ENCODE assay signal across 23 mouse cellular contexts in genomic region chr15:40019226-40019625, GRCm38 (mm10).
DNase-seq lines count a peak whose midpoint lies in the region; ATAC-seq and TF ChIP-seq lines count a peak whose summit lies in the region.
"Had no signal": no experiment of that assay in that cellular context is flagged by ENCODE, and none has a peak within 500 bp of the region (broad histone marks: within the 10 kb centered on the region; RNA-seq: fewer than 3 reads in every experiment).

No protein-coding gene starts in this region.

- no peaks in the 10 kb centered on the region for H3K27me3 ChIP-seq in forebrain, embryonic 11.5 days (ENCODE audit: control insufficient read depth, insufficient read depth, low read length)
- no peaks in the 10 kb centered on the region for H3K27me3 ChIP-seq in forebrain, postnatal 0 days (ENCODE audit: insufficient read depth, low read length)
- no peaks in the 10 kb centered on the region for H3K27me3 ChIP-seq in heart, embryonic 10.5 days (ENCODE audit: insufficient read depth, poor library complexity, severe bottlenecking)
- H3K27me3 ChIP-seq: CH12.LX; heart, embryonic 15.5 days; stomach, embryonic 15.5 days had no signal

- H3K4me1 ChIP-seq in forebrain, embryonic 11.5 days (replicated peaks; ENCODE audit: control insufficient read depth, insufficient read depth, low read length): peaks cover 5% of the 10 kb centered on the region; the same call in 1 of the 2 replicates
- H3K4me1 ChIP-seq in forebrain, postnatal 0 days (ENCODE audit: insufficient read depth): 0 out of 2 replicates have a peak, but pooled peaks cover 7% of the 10 kb centered on the region
- H3K4me1 ChIP-seq in heart, embryonic 10.5 days: peaks cover 16% of the 10 kb centered on the region
- H3K4me1 ChIP-seq: embryonic facial prominence, embryonic 12.5 days; stomach, embryonic 15.5 days had no signal

- TF ChIP-seq CTCF in forebrain, postnatal 0 days (IDR thresholded peaks at IDR 0.05; ENCODE audit: low read depth): no peak

- DNase-seq in forebrain, embryonic 11.5 days (ENCODE audit: low spot score): no peak
- DNase-seq in forebrain, postnatal 0 days: no peak
- DNase-seq in heart, embryonic 10.5 days (ENCODE audit: low spot score): no peak
- no peak for DNase-seq in heart, postnatal 14 days
- peak; percentile 12 for DNase-seq in lung, postnatal 36 days
- no peak for DNase-seq in lung, postnatal 4 days
- no peak for DNase-seq in c-Kit-positive CD71-positive TER-119-positive erythroid progenitor cells, embryonic 14.5 days (ENCODE audit: low spot score)
- DNase-seq: adrenal gland, adult 2 months; cerebellum, adult 11 months; cerebellum, adult 9-11 months; heart, postnatal 36 days; kidney, adult 18-20 months; right cerebral cortex, postnatal 25 days; thymus, postnatal 14 days had no signal

- H3K4me3 ChIP-seq in forebrain, embryonic 11.5 days (ENCODE audit: low read depth, low read length): no peak overlapping the region
- H3K4me3 ChIP-seq in forebrain, postnatal 0 days (ENCODE audit: low read depth, low read length): no peak overlapping the region
- H3K4me3 ChIP-seq in heart, embryonic 10.5 days: no peak overlapping the region
- H3K4me3 ChIP-seq: embryonic facial prominence, embryonic 12.5 days; heart, embryonic 15.5 days; limb, embryonic 13.5 days; stomach, embryonic 15.5 days had no signal

- H3K36me3 ChIP-seq in forebrain, embryonic 11.5 days (ENCODE audit: control insufficient read depth, insufficient read depth, low read length): no peaks in the 10 kb centered on the region
- no peaks in the 10 kb centered on the region for H3K36me3 ChIP-seq in forebrain, postnatal 0 days (ENCODE audit: insufficient read depth)
- no peaks in the 10 kb centered on the region for H3K36me3 ChIP-seq in heart, embryonic 10.5 days
- H3K36me3 ChIP-seq: embryonic facial prominence, embryonic 12.5 days; heart, embryonic 15.5 days; limb, embryonic 13.5 days; stomach, embryonic 15.5 days had no signal

- WGBS in forebrain, embryonic 11.5 days: 89% methylated on average over 8 of the region's 8 CpGs
- WGBS in forebrain, postnatal 0 days: 86% methylated on average over 8 of the region's 8 CpGs
- 82% methylated on average over 8 of the region's 8 CpGs for WGBS in heart, embryonic 10.5 days

- 0 out of 2 replicates have a peak, but pooled peaks have one; percentile 16 for ATAC-seq in forebrain, embryonic 11.5 days (replicated peaks; ENCODE audit: low FRiP score)
- ATAC-seq in forebrain, postnatal 0 days: no peak
- ATAC-seq: activated CD4-positive, CD25-positive, alpha-beta regulatory T cell, adult 4 months had no signal

- H3K4me2 ChIP-seq in forebrain, embryonic 11.5 days (ENCODE audit: low read depth, low read length, severe bottlenecking): no peak overlapping the region
- H3K4me2 ChIP-seq in forebrain, postnatal 0 days (ENCODE audit: low read depth): no peak overlapping the region
- H3K4me2 ChIP-seq: embryonic facial prominence, embryonic 12.5 days; hindbrain, embryonic 14.5 days; limb, embryonic 13.5 days; liver, embryonic 11.5 days; stomach, embryonic 15.5 days had no signal

- intact Hi-C loops in heart, postnatal 14 days (cut with DNase I): no loop called here

- H3K27ac ChIP-seq in forebrain, embryonic 11.5 days (ENCODE audit: low read depth, low read length): no peak overlapping the region
- no peak overlapping the region for H3K27ac ChIP-seq in forebrain, postnatal 0 days (ENCODE audit: low read depth, low read length)
- peak overlapping the region; percentile 77; the same call in 1 of the 2 replicates for H3K27ac ChIP-seq in heart, embryonic 10.5 days
- H3K27ac ChIP-seq: embryonic facial prominence, embryonic 12.5 days; hindbrain, embryonic 14.5 days; kidney, postnatal 0 days; limb, embryonic 13.5 days; stomach, embryonic 15.5 days had no signal

- no peak overlapping the region for H3K9ac ChIP-seq in forebrain, embryonic 11.5 days (ENCODE audit: low read length)
- no peak overlapping the region for H3K9ac ChIP-seq in forebrain, postnatal 0 days
- H3K9ac ChIP-seq: embryonic facial prominence, embryonic 12.5 days; heart, embryonic 15.5 days; hindbrain, embryonic 14.5 days; limb, embryonic 13.5 days; stomach, embryonic 15.5 days had no signal

- H3K9me3 ChIP-seq in forebrain, embryonic 11.5 days (ENCODE audit: control insufficient read depth, low read length): no peaks in the 10 kb centered on the region
- no peaks in the 10 kb centered on the region for H3K9me3 ChIP-seq in forebrain, postnatal 0 days (ENCODE audit: low read length)
- no peaks in the 10 kb centered on the region for H3K9me3 ChIP-seq in heart, embryonic 10.5 days
- H3K9me3 ChIP-seq: embryonic facial prominence, embryonic 12.5 days; heart, embryonic 15.5 days; limb, embryonic 13.5 days; stomach, embryonic 15.5 days had no signal
